Mouse (Mus musculus) embryo, embryonic 11.5 days (tissue): ENCODE results near the gene Agap3.

Experiments
- DNase-seq: peaks from one replicate; pipeline ENCODE4 v3.0.0-alpha.2; 2012; ENCODE audit warnings: low read depth, low spot score

The Agap3 gene

GRCm38 (mm10) chr5:24474723-24475261, 22.8 kb downstream of the Agap3 start:
- no peak for DNase-seq

DNA sequence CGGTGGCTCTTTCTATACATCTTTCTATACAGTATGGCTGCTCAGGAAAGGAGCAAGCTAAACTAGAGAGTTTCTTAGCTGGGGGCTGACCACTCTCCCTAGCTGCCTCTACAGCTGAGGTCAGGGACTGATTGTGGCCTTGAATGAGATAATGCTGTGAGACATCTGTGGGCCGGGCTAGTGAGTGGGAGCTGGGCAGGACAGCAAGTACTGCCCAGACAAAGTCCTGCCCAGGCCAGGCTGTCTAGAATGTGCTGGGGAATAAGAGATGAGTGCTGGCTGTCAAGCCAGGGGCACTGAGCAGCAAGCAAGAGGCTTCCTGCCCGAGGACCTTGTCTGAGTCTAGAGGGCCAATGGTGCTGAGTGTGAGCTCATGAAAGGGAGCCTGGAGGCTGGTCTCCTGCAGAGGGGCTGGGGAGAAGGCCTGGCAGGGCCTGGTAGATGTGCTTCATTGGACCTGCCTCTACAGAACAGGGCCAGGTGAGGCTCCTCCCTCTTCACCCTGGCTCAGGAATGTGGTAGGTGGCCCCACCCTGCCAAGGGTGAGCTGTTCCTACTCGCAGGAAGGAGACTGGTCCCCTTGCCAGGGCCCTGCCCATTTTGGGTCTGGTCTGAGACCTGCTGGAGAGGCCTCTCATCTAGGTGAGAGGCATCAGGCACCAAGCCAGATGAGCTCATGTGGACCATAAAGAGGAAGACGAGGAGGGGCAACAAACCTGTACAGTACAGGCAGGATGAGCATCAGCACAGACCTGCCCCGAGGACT, 23.7 kb downstream of the Agap3 start:
- no peak for DNase-seq

- no peak for DNase-seq
These were observed 25.9 kb downstream of the Agap3 start for GRCm38 (mm10) chr5:24477909-24478308.

DNA sequence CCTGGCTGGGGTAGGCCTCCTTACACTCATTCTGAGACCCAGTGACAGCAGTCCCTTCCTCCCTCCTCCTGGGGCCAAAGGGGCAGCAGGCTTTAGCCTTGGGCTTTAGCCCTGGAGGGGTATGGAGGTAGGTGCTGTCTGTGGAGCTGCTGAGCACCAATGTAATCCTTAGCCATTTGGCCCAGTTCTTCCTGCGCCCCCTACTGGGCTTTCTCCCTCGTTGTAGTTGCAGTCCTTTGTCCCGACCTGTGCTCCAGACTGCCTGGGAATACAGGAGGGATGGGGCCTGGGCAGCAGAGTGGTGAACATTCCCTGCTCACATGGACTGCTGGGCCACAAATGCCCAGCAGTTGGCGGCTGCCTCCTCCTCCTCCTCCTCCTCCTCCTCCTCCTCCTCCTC, 29.7 kb downstream of the Agap3 start:
- DNase-seq: peak; percentile 61

GRCm38 (mm10) chr5:24482247-24483079, 30.5 kb downstream of the Agap3 start:
- DNase-seq: no peak

- peak; percentile 61 for DNase-seq
These were observed 31.3 kb downstream of the Agap3 start for GRCm38 (mm10) chr5:24483326-24483725.

- DNase-seq: no peak
These were observed 33.0 kb downstream of the Agap3 start for GRCm38 (mm10) chr5:24484963-24485362.

DNA sequence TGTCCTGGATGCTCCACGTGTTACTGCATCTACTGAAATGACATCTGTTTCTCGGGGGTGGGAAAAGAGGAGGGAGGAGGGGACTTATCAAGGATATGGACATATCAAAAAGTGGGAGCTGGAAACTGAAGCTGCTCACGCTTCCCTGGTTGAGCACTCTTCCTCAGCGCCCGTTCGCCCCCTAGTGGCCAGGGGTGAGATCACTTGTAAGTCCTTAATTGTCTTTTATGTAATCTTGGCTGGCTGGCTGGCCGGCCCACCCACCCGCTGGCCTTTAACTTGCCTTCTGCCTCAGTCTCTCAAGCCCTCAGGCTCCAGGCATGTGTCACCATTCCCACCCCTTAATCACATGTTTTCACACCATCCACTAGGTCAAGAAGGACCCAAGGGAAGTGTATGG, 34.1 kb downstream of the Agap3 start:
- DNase-seq: peak; percentile 78

DNA sequence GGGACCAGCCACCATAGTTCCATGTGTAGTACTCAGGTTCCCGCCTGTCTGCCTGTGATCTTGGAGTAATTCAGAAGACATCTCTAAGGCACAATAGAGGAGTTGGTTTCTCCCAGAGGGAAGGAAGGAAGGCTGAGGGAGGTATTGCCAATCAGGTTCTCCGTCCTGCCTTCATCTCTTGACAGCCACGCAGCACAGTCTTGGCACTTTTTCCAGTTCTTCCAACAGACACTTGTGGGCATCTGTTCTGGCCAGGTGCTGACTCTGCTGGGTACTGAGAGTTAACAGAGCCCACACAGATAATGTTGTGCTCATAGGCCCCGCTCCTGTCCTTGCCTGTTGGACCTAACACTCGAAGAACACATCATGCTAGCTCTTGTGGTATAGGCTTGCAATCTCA, 34.8 kb downstream of the Agap3 start:
- no peak for DNase-seq

GRCm38 (mm10) chr5:24490413-24490920, 38.5 kb downstream of the Agap3 start:
- no peak for DNase-seq

- no peak for DNase-seq
These were observed 40.7 kb downstream of the Agap3 start for GRCm38 (mm10) chr5:24492546-24493285.

DNA sequence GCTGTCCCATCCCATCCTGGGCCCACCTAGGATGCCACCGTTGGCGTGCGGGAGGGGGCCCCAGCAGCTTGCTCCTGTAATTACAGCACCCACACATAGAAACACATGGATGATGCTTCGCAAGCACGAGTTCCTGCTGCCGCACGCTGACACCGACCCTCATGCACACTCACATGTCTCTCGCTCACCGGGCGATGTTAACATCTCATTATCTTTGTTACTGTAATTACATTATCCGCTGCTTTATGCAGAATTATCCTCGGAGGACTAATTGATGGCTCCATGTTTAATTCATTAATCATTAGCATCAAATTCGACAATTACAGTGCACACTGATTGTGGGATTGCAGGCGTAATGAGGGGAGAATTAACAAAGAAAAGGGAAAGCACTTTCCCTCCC, 43.0 kb downstream of the Agap3 start:
- no peak for DNase-seq

DNA sequence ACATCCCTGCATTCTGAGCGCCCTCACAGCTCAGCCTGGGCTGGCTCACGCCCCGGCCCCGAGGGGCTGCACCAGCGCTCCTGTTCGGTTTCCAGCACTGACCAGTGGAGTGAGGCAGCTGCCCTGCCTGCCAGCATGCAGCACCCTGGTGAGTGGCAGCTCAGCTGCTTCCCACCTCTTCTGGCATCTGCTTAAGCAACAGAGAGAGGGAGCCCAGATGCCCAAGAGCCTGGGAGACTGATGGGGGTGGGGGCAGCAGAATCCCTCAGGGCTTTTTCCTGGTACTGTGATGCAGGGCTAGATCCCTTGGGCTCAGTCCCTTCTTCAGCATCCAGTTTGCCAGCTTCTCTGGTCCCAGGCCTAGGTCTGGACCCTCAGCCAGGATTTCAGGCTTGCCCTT, 44.8 kb downstream of the Agap3 start:
- DNase-seq: no peak

- DNase-seq: no peak
These were observed 45.5 kb downstream of the Agap3 start for GRCm38 (mm10) chr5:24497526-24497925.

- DNase-seq: no peak
These were observed 47.1 kb downstream of the Agap3 start for GRCm38 (mm10) chr5:24499113-24499512.

DNA sequence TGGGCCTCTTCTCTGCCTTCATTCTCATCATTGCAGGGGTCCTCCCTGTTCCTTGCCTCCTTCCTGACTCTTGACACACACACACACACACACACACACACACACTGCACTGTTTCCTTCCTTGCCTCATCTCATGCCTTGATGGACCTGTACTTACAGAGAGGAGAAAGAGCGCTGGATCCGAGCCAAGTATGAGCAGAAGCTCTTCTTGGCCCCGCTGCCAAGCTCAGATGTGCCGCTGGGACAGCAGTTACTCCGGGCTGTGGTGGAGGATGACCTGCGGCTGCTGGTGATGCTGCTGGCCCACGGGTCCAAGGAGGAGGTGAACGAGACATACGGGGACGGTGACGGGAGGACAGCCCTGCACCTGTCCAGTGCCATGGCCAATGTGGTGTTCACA, 48.9 kb downstream of the Agap3 start:
- DNase-seq: no peak

GRCm38 (mm10) chr5:24502786-24503185, 50.8 kb downstream of the Agap3 start:
- DNase-seq: no peak

GRCm38 (mm10) chr5:24505513-24505912, 53.5 kb downstream of the Agap3 start:
- no peak for DNase-seq

DNA sequence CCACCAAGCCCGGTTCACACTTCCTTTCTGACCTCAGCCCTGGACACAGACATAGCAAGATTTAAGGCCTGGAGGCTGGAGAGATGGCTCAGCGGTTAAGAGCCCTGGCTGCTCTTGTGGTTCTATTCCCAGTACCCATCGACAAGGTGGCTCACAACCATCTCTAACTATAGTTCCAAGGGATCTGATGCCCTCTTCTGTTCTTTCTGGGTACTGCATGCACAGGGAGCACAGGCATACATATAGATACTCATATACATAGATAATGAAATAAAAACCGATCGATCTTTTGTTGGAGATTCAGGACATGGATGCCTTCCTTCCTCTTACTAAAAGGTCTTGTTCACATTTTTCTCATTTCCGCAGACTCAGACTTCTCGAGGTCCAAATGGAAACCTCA, 56.4 kb downstream of the Agap3 start:
- DNase-seq: no peak

GRCm38 (mm10) chr5:24510635-24511034, 58.7 kb downstream of the Agap3 start:
- DNase-seq: no peak

DNA sequence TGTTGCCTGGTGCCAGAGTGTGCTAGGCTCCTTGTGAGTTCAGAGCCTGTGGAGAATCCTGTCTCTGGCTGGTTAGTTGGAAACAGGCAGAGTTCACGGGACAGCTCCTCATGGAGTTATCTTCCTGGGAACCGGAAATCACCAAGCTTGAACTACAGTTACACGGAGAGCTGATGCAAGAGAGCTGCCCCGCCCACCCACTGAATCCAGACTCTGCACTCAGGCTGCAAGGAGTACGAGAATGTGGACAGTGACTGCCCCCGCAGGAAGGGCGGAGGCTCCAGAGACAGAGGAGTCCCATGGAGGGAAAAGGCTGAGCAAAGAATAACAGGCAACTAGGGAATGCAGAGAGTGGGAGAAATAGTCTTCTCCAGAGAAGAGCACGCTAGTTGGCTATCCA, 60.3 kb downstream of the Agap3 start:
- no peak for DNase-seq

GRCm38 (mm10) chr5:24521366-24521765, 69.4 kb downstream of the Agap3 start:
- no peak for DNase-seq
